Mouse (Mus musculus) hindbrain, embryonic 11.5 days (tissue): ENCODE measurements around the gene Mindy4. TPM values are rescaled to one million over a fixed set of nuclear protein-coding genes. Genes with fewer than 3 reads are reported as not detected.

Experiments used
- ATAC-seq: fragments of 200-750 bp; cut with Nextera tagmentation; 2 replicates; pipeline ENCODE4 v1.8.0; 2017; ENCODE audit warnings: mild to moderate bottlenecking, moderate TSS enrichment, moderate library complexity; ENCODE audit not compliant: low FRiP score
- DNase-seq: peaks from one replicate; pipeline ENCODE4 v3.0.0-alpha.2; 2015; ENCODE audit warnings: low spot score
- H3K27ac ChIP-seq: fragments of 300-500 bp; sonication (generic); 2 replicates; pipeline ENCODE4 v1.5.1; 2014; ENCODE audit warnings: mild to moderate bottlenecking, low read depth, low read length
- H3K27me3 ChIP-seq: fragments of 300-500 bp; sonication (generic); 2 replicates; pipeline ENCODE4 v1.6.1; 2014; ENCODE audit warnings: mild to moderate bottlenecking, low read length, moderate library complexity, mixed read lengths; ENCODE audit not compliant: control insufficient read depth, insufficient read depth
- H3K36me3 ChIP-seq: fragments of 300-500 bp; sonication (generic); 2 replicates; pipeline ENCODE4 v1.6.1; 2014; ENCODE audit warnings: mild to moderate bottlenecking, low read length, moderate library complexity, mixed read lengths; ENCODE audit not compliant: control insufficient read depth, insufficient read depth
- H3K4me1 ChIP-seq: fragments of 300-500 bp; sonication (generic); replicated peaks from 2 replicates; pipeline ENCODE4 v1.6.1; 2014; ENCODE audit warnings: low read length, mixed read lengths; ENCODE audit not compliant: control insufficient read depth, insufficient read depth
- H3K4me2 ChIP-seq: fragments of 300-500 bp; sonication (generic); replicated peaks from 2 replicates; pipeline ENCODE4 v1.6.1; 2014; ENCODE audit warnings: mild to moderate bottlenecking, low read depth, low read length
- H3K4me3 ChIP-seq: fragments of 300-500 bp; sonication (generic); 2 replicates; pipeline ENCODE4 v1.5.1; 2014; ENCODE audit warnings: low read depth, low read length
- H3K9ac ChIP-seq: fragments of 300-500 bp; sonication (generic); 2 replicates; pipeline ENCODE4 v1.6.1; 2014; ENCODE audit warnings: low read depth, low read length
- H3K9me3 ChIP-seq: fragments of 300-500 bp; sonication (generic); 2 replicates; pipeline ENCODE4 v1.6.1; 2016; ENCODE audit warnings: low read length; ENCODE audit not compliant: control insufficient read depth
- WGBS: fragments of 180-500 bp; shearing (Covaris S2); extraction: QIAGEN DNeasy Blood & Tissue Kit; methylation state at CpG from one replicate; pipeline ENCODE4 v1.1.7; 2014; 5-methylcytosine and 5-hydroxymethylcytosine counted together
- polyA plus RNA-seq: library from polyadenylated mRNA; unstranded; fragments of >200 nt; fragmentation: Nextera tagmentation; extraction: Ambion mirVana; gene quantifications from 2 replicates; pipeline ENCODE4 v1.2.1, GENCODE M21; 2014

Gene Mindy4
- polyA plus RNA-seq, 1 experiment from 2014 or later = 12.6 TPM

- Histone ChIP-seq H3K9ac (no peak overlapping the region), H3K9me3 (no peaks in the 10 kb centered on the region), H3K4me2 (no peak overlapping the region), H3K36me3 (no peaks in the 10 kb centered on the region), H3K27me3 (no peaks in the 10 kb centered on the region), H3K27ac (no peak overlapping the region), H3K4me3 (no peak overlapping the region), H3K4me1 (no peaks in the 10 kb centered on the region)
- 92% methylated on average over 6 of the region's 6 CpGs for WGBS
- no peak for ATAC-seq
- DNase-seq = no peak
Measured at GRCm38 (mm10) chr6:55350383-55350952, 147.3 kb downstream of the Mindy4 start.

GRCm38 (mm10) chr6:55351712-55352111, 148.5 kb downstream of the Mindy4 start:
- H3K4me2 ChIP-seq = no peak overlapping the region
- no peak overlapping the region for H3K27ac ChIP-seq
- 77% methylated on average over 7 of the region's 7 CpGs for WGBS
- H3K4me3 ChIP-seq = no peak overlapping the region
- DNase-seq (no peak), ATAC-seq (no peak)
- no peak overlapping the region for H3K9ac ChIP-seq
- no peaks in the 10 kb centered on the region for H3K27me3 ChIP-seq
- H3K4me1 ChIP-seq = no peaks in the 10 kb centered on the region
- H3K9me3 ChIP-seq = no peaks in the 10 kb centered on the region
- no peaks in the 10 kb centered on the region for H3K36me3 ChIP-seq

DNA sequence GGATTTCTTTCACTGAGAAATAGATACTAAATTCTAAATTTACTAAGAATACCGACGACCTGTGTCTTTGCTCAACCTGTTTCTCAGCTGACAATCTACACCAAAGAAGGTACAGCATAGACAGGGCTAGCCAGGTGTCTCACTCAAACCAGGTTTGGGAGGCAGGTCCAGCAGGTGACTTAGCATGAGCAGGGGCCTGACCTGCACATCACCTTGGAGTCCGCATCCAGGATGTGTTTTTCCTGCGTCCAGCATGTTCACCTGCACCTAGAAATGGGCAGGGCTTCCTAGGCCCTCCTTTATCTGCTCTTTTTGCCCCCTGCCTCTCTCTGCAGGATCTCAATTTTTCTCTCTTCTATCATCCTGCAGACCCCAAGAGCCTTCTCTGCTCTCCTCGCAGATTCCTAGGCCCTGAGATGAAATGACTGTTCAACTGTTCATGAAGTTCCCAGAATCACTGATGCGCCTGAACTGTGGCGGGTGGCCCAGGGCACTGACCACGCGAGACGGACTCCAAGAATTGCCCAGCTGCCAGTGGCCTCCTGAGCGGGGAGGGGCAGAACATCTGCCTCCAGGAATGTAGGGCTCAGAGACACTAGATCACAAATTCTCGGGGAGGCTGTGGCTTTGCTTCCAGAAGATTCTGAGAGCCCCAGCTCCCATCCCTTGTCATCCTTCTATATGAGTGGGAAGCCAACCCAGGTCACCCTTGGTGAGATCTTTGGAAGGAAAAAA, 150.7 kb downstream of the Mindy4 start:
- no peak for ATAC-seq
- no peak overlapping the region for H3K27ac ChIP-seq
- WGBS = 80% methylated on average over 12 of the region's 12 CpGs
- no peak overlapping the region for H3K4me3 ChIP-seq
- no peak overlapping the region for H3K9ac ChIP-seq
- H3K9me3 ChIP-seq = no peaks in the 10 kb centered on the region
- no peaks in the 10 kb centered on the region for H3K4me1 ChIP-seq
- no peak for DNase-seq
- no peaks in the 10 kb centered on the region for H3K27me3 ChIP-seq
- no peak overlapping the region for H3K4me2 ChIP-seq
- H3K36me3 ChIP-seq = no peaks in the 10 kb centered on the region

- no peaks in the 10 kb centered on the region for H3K27me3 ChIP-seq
- no peak overlapping the region for H3K4me2 ChIP-seq
- 65% methylated on average over 4 of the region's 4 CpGs for WGBS
- H3K36me3 ChIP-seq = no peaks in the 10 kb centered on the region
- ATAC-seq (no peak), DNase-seq (no peak)
- no peaks in the 10 kb centered on the region for H3K9me3 ChIP-seq
- H3K27ac ChIP-seq = no peak overlapping the region
- H3K4me3 ChIP-seq = no peak overlapping the region
- H3K9ac ChIP-seq = no peak overlapping the region
- H3K4me1 ChIP-seq = no peaks in the 10 kb centered on the region
Measured at GRCm38 (mm10) chr6:55354456-55355117, 151.4 kb downstream of the Mindy4 start.

- Histone ChIP-seq H3K9me3 (no peaks in the 10 kb centered on the region), H3K4me2 (no peak overlapping the region), H3K4me1 (no peaks in the 10 kb centered on the region), H3K9ac (no peak overlapping the region), H3K4me3 (no peak overlapping the region), H3K36me3 (no peaks in the 10 kb centered on the region), H3K27me3 (no peaks in the 10 kb centered on the region), H3K27ac (no peak overlapping the region)
- DNase-seq (no peak), ATAC-seq (no peak)
- WGBS = 89% methylated on average over 7 of the region's 7 CpGs
Measured at GRCm38 (mm10) chr6:55355575-55355974, 152.4 kb downstream of the Mindy4 start.

DNA sequence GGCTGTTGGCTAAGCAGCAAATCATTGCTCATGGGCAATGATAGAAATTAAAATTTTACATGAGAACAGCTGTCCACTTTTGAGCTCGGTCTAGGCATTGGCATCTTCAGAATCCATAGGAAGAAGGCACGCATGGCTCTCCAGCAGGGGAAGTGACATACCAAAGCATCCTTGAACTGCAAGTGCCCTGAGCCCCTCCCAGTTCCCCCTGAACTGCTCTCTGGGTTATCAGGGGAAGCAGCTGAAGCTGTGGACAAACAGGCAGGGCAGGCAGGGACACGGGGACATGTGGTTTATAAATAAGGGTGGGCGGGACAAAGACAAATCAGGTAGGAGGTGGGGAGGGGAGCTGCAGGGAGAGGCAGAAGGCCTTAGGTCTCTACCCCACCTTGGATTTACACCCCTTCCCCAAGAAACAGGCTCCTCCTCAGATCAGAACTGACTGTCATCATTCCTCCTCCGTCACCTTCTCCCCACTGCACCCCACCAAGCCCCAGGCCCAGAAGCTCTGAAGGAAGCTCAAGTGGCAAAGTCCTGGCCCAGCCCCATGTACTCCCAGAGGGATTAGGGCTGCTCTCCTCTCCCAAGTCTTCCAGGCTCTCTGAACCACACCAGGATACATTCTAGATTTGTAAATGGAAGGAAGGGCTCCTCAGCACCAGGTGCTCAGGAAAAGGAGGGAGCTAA, 153.0 kb downstream of the Mindy4 start:
- no peak for DNase-seq
- WGBS = 75% methylated on average over 5 of the region's 5 CpGs
- no peaks in the 10 kb centered on the region for H3K27me3 ChIP-seq

DNA sequence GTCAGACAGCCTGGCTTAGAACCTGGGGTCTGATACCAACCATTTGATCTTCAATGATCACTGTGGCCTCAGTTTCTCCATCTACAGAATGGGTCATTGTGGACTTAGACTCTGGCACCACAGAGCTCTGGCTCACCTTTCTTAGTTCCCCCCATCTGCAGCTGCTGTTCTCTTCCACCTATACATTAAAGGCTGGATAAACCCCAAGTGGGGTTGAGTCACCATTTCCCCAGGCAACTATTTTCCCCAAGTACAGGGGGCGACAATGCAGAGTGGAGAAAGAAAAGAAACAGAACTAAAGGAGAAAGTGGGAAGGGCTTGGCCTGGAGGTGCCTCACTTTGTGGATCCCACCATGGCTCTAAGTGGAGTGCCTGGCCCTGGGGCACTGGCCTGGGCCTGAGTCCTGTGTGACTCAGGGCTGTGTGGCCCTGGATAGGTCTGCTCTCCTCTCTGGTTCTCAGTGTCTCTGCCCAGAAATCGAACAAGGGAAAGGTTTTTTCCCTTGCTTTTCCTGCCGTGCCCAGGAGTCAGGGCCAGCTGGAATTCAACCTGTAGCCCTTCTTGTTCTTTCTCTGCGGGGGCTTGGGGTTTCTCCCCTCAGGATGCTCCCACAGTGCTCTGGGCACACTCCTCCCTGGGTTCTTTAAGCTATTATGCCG, 153.9 kb downstream of the Mindy4 start:
- ATAC-seq = no peak

More for the DNA sequence above, 153.0 kb downstream of the Mindy4 start:
- Histone ChIP-seq H3K9me3 (no peaks in the 10 kb centered on the region), H3K27ac (no peak overlapping the region), H3K4me2 (no peak overlapping the region), H3K4me3 (no peak overlapping the region), H3K4me1 (no peaks in the 10 kb centered on the region), H3K9ac (no peak overlapping the region), H3K36me3 (no peaks in the 10 kb centered on the region)
- no peak for ATAC-seq

DNA sequence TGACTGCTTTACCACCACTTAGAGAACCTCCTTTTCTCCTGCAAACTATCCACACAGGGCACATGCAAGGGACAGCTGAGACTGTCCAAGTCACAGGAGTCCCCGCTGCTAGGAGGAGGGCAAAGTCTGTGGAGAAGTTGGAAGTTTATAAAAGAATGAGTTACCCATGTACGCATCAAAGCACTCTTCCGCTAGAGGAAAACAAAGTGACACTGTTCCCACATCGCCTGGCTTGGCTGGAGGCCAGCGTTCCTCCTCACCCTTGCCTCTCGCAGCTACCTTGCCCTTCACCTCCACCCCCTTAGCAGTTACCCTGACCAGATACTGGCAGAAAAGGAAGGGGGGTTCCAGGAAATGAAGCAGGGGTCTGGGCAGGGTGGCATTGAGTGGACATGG, 154.5 kb downstream of the Mindy4 start:
- no peak for ATAC-seq

More for the DNA sequence above, 153.9 kb downstream of the Mindy4 start:
- Histone ChIP-seq H3K27me3 (no peaks in the 10 kb centered on the region), H3K27ac (no peak overlapping the region), H3K9me3 (no peaks in the 10 kb centered on the region), H3K36me3 (no peaks in the 10 kb centered on the region), H3K4me3 (no peak overlapping the region), H3K4me1 (no peaks in the 10 kb centered on the region), H3K9ac (no peak overlapping the region), H3K4me2 (no peak overlapping the region)
- WGBS = 71% methylated on average over 5 of the region's 5 CpGs
- DNase-seq = no peak

More for the DNA sequence above, 154.5 kb downstream of the Mindy4 start:
- no peaks in the 10 kb centered on the region for H3K27me3 ChIP-seq
- H3K27ac ChIP-seq = no peak overlapping the region
- H3K4me1 ChIP-seq = no peaks in the 10 kb centered on the region
- no peak overlapping the region for H3K9ac ChIP-seq
- H3K4me2 ChIP-seq = no peak overlapping the region
- no peak for DNase-seq
- no peaks in the 10 kb centered on the region for H3K9me3 ChIP-seq
- no peak overlapping the region for H3K4me3 ChIP-seq
- no peaks in the 10 kb centered on the region for H3K36me3 ChIP-seq
- WGBS = 73% methylated on average over 6 of the region's 6 CpGs
